Mouse (Mus musculus) MEL (cell line): ENCODE measurements around the gene Foxl2. TPM values are rescaled to one million over a fixed set of nuclear protein-coding genes. Genes with fewer than 3 reads are reported as not detected.

Experiments used
- DNase-seq: peaks from one replicate; pipeline ENCODE4 v3.0.0; 2011; ENCODE audit warnings: low read depth, low spot score
- H3K27ac ChIP-seq: 2 replicates; pipeline ENCODE4 v1.5.1; 2012; ENCODE audit warnings: low read depth, mild to moderate bottlenecking, control low read depth, low read length, moderate library complexity; ENCODE audit not compliant: control insufficient read depth
- H3K27me3 ChIP-seq, 2 experiments: fragments of 150-350 bp in 1 of 2; sonication (generic) in 1 of 2; 2 replicates each; pipeline ENCODE4 v1.6.1; 2012; ENCODE audit warnings: low read length in 2 of 2, mild to moderate bottlenecking in 2 of 2, improper control_type of control experiment in 1 of 2, moderate library complexity in 1 of 2; ENCODE audit not compliant: insufficient read depth in 2 of 2, control insufficient read depth in 1 of 2
- H3K36me3 ChIP-seq, 2 experiments: 2 replicates each; pipeline ENCODE4 v1.6.1; 2012 to 2014; ENCODE audit warnings: low read length in 2 of 2, improper control_type of control experiment in 1 of 2, inconsistent platforms in 1 of 2, mild to moderate bottlenecking in 1 of 2; ENCODE audit not compliant: insufficient read depth in 2 of 2, control insufficient read depth in 1 of 2
- H3K4me1 ChIP-seq, 2 experiments: fragments of 150-350 bp in 1 of 2; sonication (generic) in 1 of 2; 2 replicates each; pipeline ENCODE4 v1.6.1; 2012; ENCODE audit warnings: low read length in 2 of 2, improper control_type of control experiment in 1 of 2, mild to moderate bottlenecking in 1 of 2; ENCODE audit not compliant: insufficient read depth in 2 of 2, control insufficient read depth in 1 of 2
- H3K4me3 ChIP-seq, 2 experiments: fragments of 150-350 bp in 1 of 2; sonication (generic) in 1 of 2; 2 replicates each; pipeline ENCODE4 v1.5.1; 2012; ENCODE audit warnings: low read depth in 2 of 2, low read length in 2 of 2, mild to moderate bottlenecking in 2 of 2, moderate library complexity in 2 of 2, control low read depth in 1 of 2, improper control_type of control experiment in 1 of 2; ENCODE audit not compliant: control insufficient read depth in 1 of 2, insufficient read depth in 1 of 2
- H3K79me2 ChIP-seq: 2 replicates; pipeline ENCODE4 v1.6.1; 2012; ENCODE audit warnings: mild to moderate bottlenecking, low read length, moderate library complexity; ENCODE audit not compliant: control insufficient read depth, poor library complexity, insufficient read depth
- H3K9ac ChIP-seq: 2 replicates; pipeline ENCODE4 v1.6.1; 2012; ENCODE audit warnings: low read depth, mild to moderate bottlenecking, control low read depth, low read length, moderate library complexity; ENCODE audit not compliant: control insufficient read depth, poor library complexity, severe bottlenecking
- H3K9me3 ChIP-seq: fragments of 150-350 bp; sonication (generic); replicated peaks from 2 replicates; pipeline ENCODE4 v1.6.1; 2012; ENCODE audit warnings: mild to moderate bottlenecking, low read length, improper control_type of control experiment, moderate library complexity; ENCODE audit not compliant: insufficient read depth
- BHLHE40 ChIP-seq: IDR thresholded peaks from 2 replicates; pipeline ENCODE4 v1.6.1; 2012; ENCODE audit warnings: low read depth, mild to moderate bottlenecking, inconsistent platforms, low read length, improper control_type of control experiment, borderline replicate concordance
- CHD1 ChIP-seq: IDR thresholded peaks from 2 replicates; pipeline ENCODE4 v1.6.1; 2012; ENCODE audit warnings: low read depth, mild to moderate bottlenecking, inconsistent platforms, low read length, improper control_type of control experiment
- CHD2 ChIP-seq: IDR thresholded peaks from 2 replicates; pipeline ENCODE4 v1.6.1; 2011; ENCODE audit warnings: low read length, improper control_type of control experiment
- CTCF ChIP-seq, 3 experiments: IDR thresholded peaks in 2 of 3; conservative IDR thresholded peaks in 1 of 3; 2 replicates each; pipeline ENCODE4 v1.5.1; 2011 to 2012; ENCODE audit warnings: low read length in 3 of 3, low read depth in 2 of 3, mild to moderate bottlenecking in 2 of 3, improper control_type of control experiment in 1 of 3, inconsistent platforms in 1 of 3, mixed read lengths in 1 of 3, moderate library complexity in 1 of 3; ENCODE audit not compliant: control insufficient read depth in 1 of 3, insufficient read depth in 1 of 3, poor library complexity in 1 of 3, severe bottlenecking in 1 of 3
- E2F4 ChIP-seq: IDR thresholded peaks from 2 replicates; pipeline ENCODE4 v1.6.1; 2011; ENCODE audit warnings: low read depth, low read length, improper control_type of control experiment, borderline replicate concordance
- ELF1 ChIP-seq: IDR thresholded peaks from 2 replicates; pipeline ENCODE4 v1.6.1; 2014; ENCODE audit warnings: low read depth, mild to moderate bottlenecking, inconsistent platforms, low read length, improper control_type of control experiment, moderate library complexity
- EP300 ChIP-seq, 2 experiments: IDR thresholded peaks; 2 replicates each; pipeline ENCODE4 v1.6.1; 2011; ENCODE audit warnings: improper control_type of control experiment in 2 of 2, low read length in 2 of 2, low read depth in 1 of 2, mild to moderate bottlenecking in 1 of 2
- GABPA ChIP-seq: IDR thresholded peaks from 2 replicates; pipeline ENCODE4 v1.6.1; 2012; ENCODE audit warnings: low read depth, mild to moderate bottlenecking, inconsistent platforms, low read length, improper control_type of control experiment, moderate library complexity
- HCFC1 ChIP-seq: IDR thresholded peaks from 2 replicates; pipeline ENCODE4 v1.6.1; 2012; ENCODE audit warnings: low read depth, mild to moderate bottlenecking, inconsistent platforms, low read length, improper control_type of control experiment, moderate library complexity
- JUND ChIP-seq: IDR thresholded peaks from 2 replicates; pipeline ENCODE4 v1.6.1; 2011; ENCODE audit warnings: low read depth, mild to moderate bottlenecking, improper control_type of control experiment, low read length
- KAT2A ChIP-seq: conservative IDR thresholded peaks from 2 replicates; pipeline ENCODE4 v1.6.1; 2012; ENCODE audit warnings: low read depth, low read length, improper control_type of control experiment, inconsistent platforms
- MAFK ChIP-seq: IDR thresholded peaks from 2 replicates; pipeline ENCODE4 v1.6.1; 2011; ENCODE audit warnings: low read depth, mild to moderate bottlenecking, low read length, improper control_type of control experiment, borderline replicate concordance
- MAX ChIP-seq: IDR thresholded peaks from 2 replicates; pipeline ENCODE4 v1.6.1; 2011; ENCODE audit warnings: low read length, improper control_type of control experiment
- MAZ ChIP-seq: IDR thresholded peaks from 2 replicates; pipeline ENCODE4 v1.6.1; 2012; ENCODE audit warnings: low read depth, mild to moderate bottlenecking, inconsistent platforms, low read length, improper control_type of control experiment
- MXI1 ChIP-seq: IDR thresholded peaks from 2 replicates; pipeline ENCODE4 v1.6.1; 2011; ENCODE audit warnings: mild to moderate bottlenecking, low read depth, low read length, improper control_type of control experiment
- MYC ChIP-seq: IDR thresholded peaks from 2 replicates; pipeline ENCODE4 v1.6.1; 2011; ENCODE audit warnings: low read depth, mild to moderate bottlenecking, low read length, improper control_type of control experiment, moderate library complexity
- NELFE ChIP-seq: IDR thresholded peaks from 2 replicates; pipeline ENCODE4 v1.6.1; 2011; ENCODE audit warnings: low read depth, low read length, improper control_type of control experiment
- NRF1 ChIP-seq: IDR thresholded peaks from 2 replicates; pipeline ENCODE4 v1.6.1; 2014; ENCODE audit warnings: low read depth, mild to moderate bottlenecking, inconsistent platforms, low read length, improper control_type of control experiment, moderate library complexity; ENCODE audit not compliant: poor library complexity, insufficient read depth, severe bottlenecking
- POLR2AphosphoS2 ChIP-seq: IDR thresholded peaks from 2 replicates; pipeline ENCODE4 v1.6.1; 2011; ENCODE audit warnings: low read length, improper control_type of control experiment
- POLR2AphosphoS5 ChIP-seq: IDR thresholded peaks from 2 replicates; pipeline ENCODE4 v1.6.1; 2012; ENCODE audit warnings: low read depth, borderline replicate concordance, mild to moderate bottlenecking, inconsistent platforms, low read length, moderate library complexity, mixed read lengths
- RAD21 ChIP-seq: IDR thresholded peaks from 2 replicates; pipeline ENCODE4 v1.6.1; 2011; ENCODE audit warnings: mild to moderate bottlenecking, low read depth, low read length, improper control_type of control experiment
- RCOR1 ChIP-seq: IDR thresholded peaks from 2 replicates; pipeline ENCODE4 v1.6.1; 2012; ENCODE audit warnings: low read depth, mild to moderate bottlenecking, inconsistent platforms, low read length, improper control_type of control experiment
- SMC3 ChIP-seq: IDR thresholded peaks from 2 replicates; pipeline ENCODE4 v1.6.1; 2011; ENCODE audit warnings: low read depth, low read length, improper control_type of control experiment
- TBP ChIP-seq: IDR thresholded peaks from 2 replicates; pipeline ENCODE4 v1.8.0; 2011; ENCODE audit warnings: low read depth, low read length, improper control_type of control experiment
- UBTF ChIP-seq: IDR thresholded peaks from 2 replicates; pipeline ENCODE4 v1.6.1; 2012; ENCODE audit warnings: low read depth, mild to moderate bottlenecking, inconsistent platforms, low read length, improper control_type of control experiment, moderate library complexity, borderline replicate concordance; ENCODE audit not compliant: insufficient read depth
- USF1 ChIP-seq: IDR thresholded peaks from 2 replicates; pipeline ENCODE4 v1.6.1; 2014; ENCODE audit warnings: low read depth, mild to moderate bottlenecking, inconsistent platforms, low read length, improper control_type of control experiment, moderate library complexity
- ZC3H11A ChIP-seq: IDR thresholded peaks from 2 replicates; pipeline ENCODE4 v1.6.1; 2012; ENCODE audit warnings: low read depth, mild to moderate bottlenecking, inconsistent platforms, low read length, improper control_type of control experiment
- ZKSCAN1 ChIP-seq: IDR thresholded peaks from 2 replicates; pipeline ENCODE4 v1.6.1; 2012; ENCODE audit warnings: low read depth, mild to moderate bottlenecking, inconsistent platforms, low read length, improper control_type of control experiment, moderate library complexity
- polyA plus RNA-seq, 2 experiments: library from polyadenylated mRNA; stranded (reverse) in 1 of 2; unstranded in 1 of 2; fragments of >175 nt in 1 of 2; fragments of >200 nt in 1 of 2; gene quantifications; 2 replicates each; pipeline versions ENCODE4 v1.2.1 to v1.2.4; 2012; ENCODE audit warnings: low replicate concordance in 2 of 2, low read depth in 1 of 2; ENCODE audit not compliant: insufficient read length in 2 of 2, insufficient read depth in 1 of 2, missing spikeins in 1 of 2
- total RNA-seq: library from RNA; depleted of rRNA; stranded (reverse); fragments of 300-350 nt; gene quantifications from 2 replicates; pipeline ENCODE4 v1.2.3, GENCODE M21; 2012; rRNA removed

Gene Foxl2
- not detected in 2 replicates for total RNA-seq
- not detected for polyA plus RNA-seq

DNA sequence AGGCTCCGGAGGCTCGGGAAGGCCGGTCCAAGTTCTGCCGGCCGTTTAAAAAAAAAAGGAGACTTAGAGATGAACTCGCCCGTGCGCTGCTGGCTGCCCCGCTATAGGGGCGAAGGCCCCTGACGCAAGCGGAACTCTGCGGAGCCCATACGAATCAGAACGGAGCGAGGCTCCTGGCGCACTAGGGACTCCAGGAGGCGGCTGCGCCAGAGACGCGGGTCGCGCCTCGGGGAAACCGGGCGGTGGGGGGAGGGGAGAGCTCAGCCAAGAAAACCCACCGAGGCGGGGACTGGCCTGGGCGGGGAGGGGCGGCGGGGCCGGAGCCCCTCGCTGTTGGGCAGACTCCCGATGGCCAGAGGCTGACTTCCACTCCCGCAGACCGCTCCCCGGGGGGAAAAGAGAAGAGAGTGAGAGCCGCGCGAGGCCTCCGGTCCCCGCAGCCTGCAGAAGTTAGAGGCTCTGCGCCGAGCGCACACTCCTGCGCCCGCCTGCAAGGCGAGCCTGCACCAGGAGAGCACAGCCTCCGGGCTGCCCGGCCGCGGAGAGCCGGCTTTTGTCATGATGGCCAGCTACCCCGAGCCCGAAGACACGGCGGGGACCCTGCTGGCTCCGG, at the start of gene Foxl2:
Gene Foxl2 (plus strand): TSS at position 186 of the 613 bp plus-strand sequence.
- no peaks in the 10 kb centered on the region for H3K79me2 ChIP-seq
- TF ChIP-seq MYC (no peak), RCOR1 (no peak), JUND (no peak), SMC3 (no peak), NELFE (no peak), BHLHE40 (no peak), ZC3H11A (no peak), ZKSCAN1 (no peak), ELF1 (no peak), UBTF (no peak), MXI1 (no peak), POLR2AphosphoS5 (no peak), POLR2AphosphoS2 (no peak), USF1 (no peak), MAFK (no peak), MAZ (no peak)
- TF ChIP-seq, all 39 proteins: peak for 0
- Histone ChIP-seq H3K4me1 (no peaks in the 10 kb centered on the region), H3K36me3 (no peaks in the 10 kb centered on the region), H3K4me3 (no peak within 1 kb of the TSS), H3K9ac (no peak within 1 kb of the TSS), H3K27ac (no peak within 1 kb of the TSS), H3K27me3 (no peaks in the 10 kb centered on the region), H3K9me3 (no peaks in the 10 kb centered on the region)
- DNase-seq: no peak

DNA sequence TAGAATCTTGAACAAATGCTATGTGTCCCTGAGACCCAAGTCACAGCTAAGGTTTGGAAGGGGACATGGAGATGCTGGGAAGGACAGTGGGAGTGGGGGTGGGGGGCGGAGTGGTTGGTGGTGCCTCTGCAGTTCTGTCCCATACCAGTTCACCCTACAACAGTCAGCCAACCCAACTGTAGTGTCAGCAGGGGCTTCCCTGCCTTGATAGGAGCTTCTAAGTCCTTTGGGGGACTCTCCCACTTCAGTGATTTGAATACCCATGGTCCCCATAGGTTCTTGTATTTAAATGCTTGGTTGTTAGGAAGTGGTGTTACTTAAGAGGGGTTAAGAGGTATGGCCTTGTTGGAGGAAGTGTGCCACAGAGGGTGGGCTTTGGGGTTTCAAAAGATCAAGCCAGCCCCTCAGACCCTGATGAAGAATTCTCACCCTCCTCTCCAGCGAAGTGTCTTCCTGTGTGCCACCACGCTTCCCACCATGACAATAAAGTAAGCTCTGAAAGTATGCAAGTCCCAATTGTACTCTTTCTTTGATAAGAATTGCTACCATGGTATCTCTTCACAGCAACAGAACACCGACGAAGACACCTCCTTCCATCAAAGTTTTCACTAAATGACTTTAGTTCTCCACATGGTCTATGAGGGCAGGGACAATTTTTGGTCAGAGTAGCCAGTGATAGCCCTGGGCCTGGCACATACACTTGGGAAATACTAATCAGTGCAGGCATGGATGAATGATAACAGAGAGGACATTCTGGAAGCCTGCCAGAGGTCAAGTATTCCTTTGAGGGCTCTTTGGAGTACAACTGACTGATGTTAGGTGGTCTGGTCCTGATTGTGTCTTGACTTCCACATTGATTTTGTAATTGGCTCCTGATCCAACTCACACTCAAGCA, 34.2 kb upstream of the Foxl2 start:
- H3K27me3 ChIP-seq: no peaks in the 10 kb centered on the region
- H3K4me3 ChIP-seq: no peak overlapping the region
- no peaks in the 10 kb centered on the region for H3K36me3 ChIP-seq
- no peaks in the 10 kb centered on the region for H3K9me3 ChIP-seq
- DNase-seq: no peak
- H3K27ac ChIP-seq: no peak overlapping the region
- H3K79me2 ChIP-seq: no peaks in the 10 kb centered on the region
- H3K4me1 ChIP-seq: no peaks in the 10 kb centered on the region
- H3K9ac ChIP-seq: no peak overlapping the region
- TF ChIP-seq UBTF: no peak
- TF ChIP-seq MXI1: no peak
- no peak for TF ChIP-seq NRF1
- TF ChIP-seq HCFC1: no peak
- TF ChIP-seq GABPA: no peak
- TF ChIP-seq CTCF (IDR thresholded peaks at IDR 0.05 in 2 of 3, conservative IDR thresholded peaks at IDR 0.05 in 1 of 3; ENCODE audit: control insufficient read depth in 1 of 3, insufficient read depth in 1 of 3, low read depth in 2 of 3, low read length in 3 of 3, poor library complexity in 1 of 3, severe bottlenecking in 1 of 3): no peak
- TF ChIP-seq CHD2: no peak
- TF ChIP-seq EP300 (IDR thresholded peaks at IDR 0.05; ENCODE audit: low read depth in 1 of 2, low read length in 2 of 2): no peak
- no peak for TF ChIP-seq CHD1
- TF ChIP-seq ZKSCAN1: no peak
- no peak for TF ChIP-seq KAT2A
- no peak for TF ChIP-seq E2F4
- TF ChIP-seq MAZ: no peak
- no peak for TF ChIP-seq TBP
- no peak for TF ChIP-seq MAX
- no peak for TF ChIP-seq RAD21
- TF ChIP-seq NELFE: no peak
